ENCODE assay signal across 15 mouse cellular contexts in the genomic region with DNA sequence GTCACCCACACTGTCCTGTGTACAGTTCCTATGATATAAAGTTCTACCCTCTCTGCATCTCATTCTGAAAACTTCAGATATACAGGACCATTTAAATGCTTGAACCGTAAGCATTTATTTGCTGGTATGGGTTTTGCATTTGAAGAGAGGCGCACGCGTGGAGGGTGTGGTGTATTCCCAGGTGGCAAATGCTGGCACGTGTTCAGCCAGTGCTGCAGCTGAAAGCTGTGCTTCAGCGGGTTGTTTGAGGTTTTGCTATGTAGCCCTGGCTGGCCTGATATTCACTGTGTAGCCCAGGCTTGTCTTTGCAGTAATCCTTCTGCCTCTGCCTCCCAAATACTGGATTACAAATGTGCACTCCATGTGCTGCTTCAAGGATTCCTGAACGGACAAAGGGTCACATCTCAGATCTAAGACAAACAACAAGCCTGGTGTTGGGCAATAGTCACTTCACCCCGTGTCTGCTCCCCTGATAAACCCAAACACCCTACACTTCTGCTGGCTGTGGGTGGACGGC.
DNase-seq lines count a peak whose midpoint lies in the region; ATAC-seq and TF ChIP-seq lines count a peak whose summit lies in the region.
"Had no signal": no experiment of that assay in that cellular context is flagged by ENCODE, and none has a peak within 500 bp of the region (broad histone marks: within the 10 kb centered on the region; RNA-seq: fewer than 3 reads in every experiment).

No protein-coding gene starts in this region.

- no peaks in the 10 kb centered on the region for H3K4me1 ChIP-seq in intestine, embryonic 14.5 days (replicated peaks; ENCODE audit: control insufficient read depth, insufficient read depth, low read length)
- no peaks in the 10 kb centered on the region for H3K4me1 ChIP-seq in intestine, postnatal 0 days (replicated peaks; ENCODE audit: control insufficient read depth, insufficient read depth, low read length)
- no peaks in the 10 kb centered on the region for H3K4me1 ChIP-seq in embryonic facial prominence, embryonic 10.5 days
- peaks cover 13% of the 10 kb centered on the region for H3K4me1 ChIP-seq in heart, embryonic 15.5 days (replicated peaks)
- no peaks in the 10 kb centered on the region for H3K4me1 ChIP-seq in midbrain, embryonic 11.5 days (ENCODE audit: control insufficient read depth, insufficient read depth, low read length)

- no peak overlapping the region for H3K4me3 ChIP-seq in intestine, embryonic 14.5 days (ENCODE audit: low read depth, low read length)
- no peak overlapping the region for H3K4me3 ChIP-seq in intestine, postnatal 0 days (ENCODE audit: low read depth, low read length)
- no peak overlapping the region for H3K4me3 ChIP-seq in embryonic facial prominence, embryonic 10.5 days
- H3K4me3 ChIP-seq in heart, embryonic 15.5 days: no peak overlapping the region
- no peak overlapping the region for H3K4me3 ChIP-seq in midbrain, embryonic 11.5 days (ENCODE audit: low read depth, low read length)
- H3K4me3 ChIP-seq: erythroblast, embryonic 14.5 days; myocyte had no signal

- ATAC-seq in intestine, embryonic 14.5 days (replicated peaks; ENCODE audit: low FRiP score, low TSS enrichment, low read depth): no peak
- no peak for ATAC-seq in intestine, postnatal 0 days
- ATAC-seq in heart, embryonic 15.5 days (replicated peaks; ENCODE audit: insufficient number of reproducible peaks, insufficient read depth, low FRiP score, low read depth): peak; percentile 27; the same call in 1 of the 2 replicates
- ATAC-seq in midbrain, embryonic 11.5 days (ENCODE audit: low FRiP score): no peak
- ATAC-seq: hindbrain, postnatal 0 days; Patski had no signal

- H3K27me3 ChIP-seq in intestine, embryonic 14.5 days (replicated peaks; ENCODE audit: control insufficient read depth, insufficient read depth, low read length): no peaks in the 10 kb centered on the region
- no peaks in the 10 kb centered on the region for H3K27me3 ChIP-seq in intestine, postnatal 0 days (replicated peaks; ENCODE audit: control insufficient read depth, insufficient read depth, low read length)
- no peaks in the 10 kb centered on the region for H3K27me3 ChIP-seq in embryonic facial prominence, embryonic 10.5 days (replicated peaks; ENCODE audit: low read depth, poor library complexity, severe bottlenecking)
- H3K27me3 ChIP-seq in heart, embryonic 15.5 days: no peaks in the 10 kb centered on the region
- H3K27me3 ChIP-seq in midbrain, embryonic 11.5 days (ENCODE audit: control insufficient read depth, insufficient read depth, low read length): no peaks in the 10 kb centered on the region
- H3K27me3 ChIP-seq: CH12.LX, Patski had no signal

- TF ChIP-seq CTCF in intestine, postnatal 0 days (IDR thresholded peaks at IDR 0.05; ENCODE audit: low read depth): no peak

- no peak overlapping the region for H3K9ac ChIP-seq in intestine, embryonic 14.5 days (ENCODE audit: low read length)
- H3K9ac ChIP-seq in intestine, postnatal 0 days (ENCODE audit: low read depth, low read length): no peak overlapping the region
- no peak overlapping the region for H3K9ac ChIP-seq in heart, embryonic 15.5 days
- H3K9ac ChIP-seq in midbrain, embryonic 11.5 days (ENCODE audit: low read length): no peak overlapping the region

- no peaks in the 10 kb centered on the region for H3K9me3 ChIP-seq in intestine, embryonic 14.5 days (ENCODE audit: control insufficient read depth, low read length)
- no peaks in the 10 kb centered on the region for H3K9me3 ChIP-seq in intestine, postnatal 0 days (ENCODE audit: control insufficient read depth)
- H3K9me3 ChIP-seq in embryonic facial prominence, embryonic 10.5 days: no peaks in the 10 kb centered on the region
- no peaks in the 10 kb centered on the region for H3K9me3 ChIP-seq in heart, embryonic 15.5 days (replicated peaks)
- no peaks in the 10 kb centered on the region for H3K9me3 ChIP-seq in midbrain, embryonic 11.5 days (ENCODE audit: control insufficient read depth, low read length)

- no peak overlapping the region for H3K4me2 ChIP-seq in intestine, embryonic 14.5 days (ENCODE audit: low read length)
- no peak overlapping the region for H3K4me2 ChIP-seq in intestine, postnatal 0 days (replicated peaks; ENCODE audit: low read depth)
- peak overlapping the region; percentile 14; the same call in 1 of the 2 replicates for H3K4me2 ChIP-seq in heart, embryonic 15.5 days
- no peak overlapping the region for H3K4me2 ChIP-seq in midbrain, embryonic 11.5 days

- H3K27ac ChIP-seq in intestine, embryonic 14.5 days (ENCODE audit: low read depth): no peak overlapping the region
- H3K27ac ChIP-seq in intestine, postnatal 0 days (ENCODE audit: low read depth, low read length): no peak overlapping the region
- H3K27ac ChIP-seq in embryonic facial prominence, embryonic 10.5 days (replicated peaks): no peak overlapping the region
- peak overlapping the region; percentile 59 for H3K27ac ChIP-seq in heart, embryonic 15.5 days
- no peak overlapping the region for H3K27ac ChIP-seq in midbrain, embryonic 11.5 days (ENCODE audit: low read depth, low read length)
- H3K27ac ChIP-seq: hindbrain, postnatal 0 days had no signal

- peak; percentile 25 for DNase-seq in intestine, embryonic 14.5 days (ENCODE audit: low spot score)
- DNase-seq in ZHBTc4 (ENCODE audit: low read depth, low spot score): peak; percentile 67
- peak; percentile 4 for DNase-seq in embryonic facial prominence, embryonic 10.5 days (ENCODE audit: low spot score)
- no peak for DNase-seq in embryo, embryonic 10.5 days (ENCODE audit: low spot score)
- DNase-seq in midbrain, embryonic 11.5 days (ENCODE audit: low spot score, missing footprints): no peak
- no peak for DNase-seq in B cell, adult 2 months
- DNase-seq: cerebellum, adult 2 months; layer of hippocampus, adult 9-11 months had no signal

- no peaks in the 10 kb centered on the region; the same call in 1 of the 2 replicates for H3K36me3 ChIP-seq in intestine, embryonic 14.5 days (ENCODE audit: control insufficient read depth, insufficient read depth, low read length)
- 0 out of 2 replicates have a peak, but pooled peaks cover 4% of the 10 kb centered on the region for H3K36me3 ChIP-seq in intestine, postnatal 0 days (ENCODE audit: control insufficient read depth, insufficient read depth)
- peaks cover 19% of the 10 kb centered on the region for H3K36me3 ChIP-seq in embryonic facial prominence, embryonic 10.5 days (replicated peaks)
- peaks cover 8% of the 10 kb centered on the region; the same call in 1 of the 2 replicates for H3K36me3 ChIP-seq in heart, embryonic 15.5 days
- no peaks in the 10 kb centered on the region for H3K36me3 ChIP-seq in midbrain, embryonic 11.5 days (ENCODE audit: control insufficient read depth, insufficient read depth, low read length)

- 83% methylated on average over 9 of the region's 9 CpGs for WGBS in intestine, embryonic 14.5 days
- WGBS in intestine, postnatal 0 days: 74% methylated on average over 9 of the region's 9 CpGs
- 83% methylated on average over 9 of the region's 9 CpGs for WGBS in embryonic facial prominence, embryonic 10.5 days
- WGBS in heart, embryonic 15.5 days: 70% methylated on average over 9 of the region's 9 CpGs
- 90% methylated on average over 9 of the region's 9 CpGs for WGBS in midbrain, embryonic 11.5 days

Comparison
In these comparisons a context has a peak if more than half of its experiments do, and no peak if none do; other contexts are left out.
1. DNase-seq: peak in intestine, embryonic 14.5 days (single experiment), ZHBTc4 (single experiment) and embryonic facial prominence, embryonic 10.5 days (single experiment); none in embryo, embryonic 10.5 days (single experiment), midbrain, embryonic 11.5 days (single experiment) and B cell, adult 2 months (0 of 2).